Mouse (Mus musculus) natural killer cell, adult 2 months (primary cell): ENCODE results near the gene Baz2a.
A peak's percentile ranks its signal among the peaks of the same experiment; 100 is the strongest.

Experiments
- DNase-seq, 2 experiments: peaks; one replicate each; pipeline ENCODE4 v3.0.0; 2022; ENCODE audit warnings: low spot score in 2 of 2

Baz2a gene

DNA sequence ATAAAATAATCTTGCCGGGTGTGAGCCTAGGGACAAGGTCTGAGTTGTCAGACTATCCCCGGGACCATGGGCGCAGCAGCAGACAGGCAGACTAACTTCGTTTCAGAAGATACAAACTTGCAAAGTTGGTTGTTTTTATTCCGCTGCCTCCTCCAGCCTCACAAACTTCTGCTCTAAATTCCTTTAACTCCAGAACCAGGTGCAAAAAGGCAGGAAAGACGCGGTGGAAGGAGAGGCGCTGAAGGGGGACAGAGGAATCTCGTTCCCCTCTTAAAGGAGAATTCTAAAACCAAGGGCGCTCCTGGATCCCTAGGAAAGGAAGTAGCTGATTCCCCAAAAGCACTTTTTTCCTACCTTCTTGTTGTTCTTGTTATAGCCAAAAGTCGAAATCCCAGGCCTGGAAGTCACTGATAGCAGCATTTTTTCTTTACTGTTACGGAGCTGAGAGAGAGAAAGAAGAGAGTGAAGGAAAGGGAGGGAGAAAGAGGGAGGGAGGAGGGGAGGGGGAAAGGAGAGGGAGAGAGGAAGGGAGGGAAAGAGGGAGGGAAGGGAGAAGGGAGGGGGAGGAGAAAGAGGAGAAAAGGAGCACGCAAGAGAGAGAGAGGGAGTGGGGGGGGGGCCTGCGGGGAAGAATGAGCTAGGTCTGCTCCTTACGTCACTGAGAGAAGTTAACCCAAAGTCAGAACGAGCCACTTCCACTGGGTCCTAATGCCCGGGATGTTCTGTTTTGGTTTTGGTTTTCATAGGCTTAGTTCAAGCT lies 84.8 kb downstream of the Baz2a start:
- DNase-seq: peak; percentile 49 to 57

DNA sequence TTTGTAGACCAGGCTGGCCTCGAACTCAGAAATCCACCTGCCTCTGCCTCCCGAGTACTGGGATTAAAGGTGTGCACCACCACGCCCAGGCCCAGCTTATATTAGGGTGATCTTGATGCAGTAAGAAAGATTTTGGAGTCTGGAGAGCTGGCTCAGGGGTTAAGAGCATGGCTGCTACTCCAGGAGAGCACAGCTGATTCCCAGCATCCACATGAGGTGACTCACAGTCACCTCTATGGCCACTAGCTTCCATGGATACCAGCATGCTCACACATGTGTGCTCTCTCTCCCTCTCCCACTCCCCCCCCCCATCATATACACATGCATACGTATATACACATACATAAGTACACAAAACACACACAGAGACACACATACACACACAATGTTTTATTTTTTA lies 85.9 kb downstream of the Baz2a start:
- no peak for DNase-seq
